Mouse (Mus musculus): ENCODE data around the gene Csf3. TPM values are rescaled to one million over a fixed set of nuclear protein-coding genes. Genes with fewer than 3 reads are reported as not detected.

Gene Csf3
- polyA plus RNA-seq, 1 experiment: not detected

- Histone ChIP-seq H3ac (ENCODE audit: control insufficient read depth, insufficient read length) (peak overlapping the region; percentile 79), H3K36me3 (ENCODE audit: control insufficient read depth, insufficient read depth) (no peaks in the 10 kb centered on the region), H3K4me3 (peak overlapping the region; percentile 66), H3K4me2 (ENCODE audit: low read depth) (peak overlapping the region; percentile 100), H3K79me2 (ENCODE audit: control insufficient read depth, insufficient read depth) (peaks cover 7% of the 10 kb centered on the region), H3K27me3 (ENCODE audit: control insufficient read depth, insufficient read depth, insufficient read length) (no peaks in the 10 kb centered on the region)
- TF ChIP-seq CEBPB (IDR thresholded peaks at IDR 0.05; ENCODE audit: insufficient read depth, poor library complexity, severe bottlenecking): no peak
- TF ChIP-seq TCF12 (IDR thresholded peaks at IDR 0.05; ENCODE audit: insufficient read depth, poor library complexity, severe bottlenecking): no peak
- TF ChIP-seq USF1 (IDR thresholded peaks at IDR 0.05; ENCODE audit: low read depth): no peak
- TF ChIP-seq MYOG (IDR thresholded peaks at IDR 0.05; ENCODE audit: control insufficient read depth in 1 of 3, insufficient read depth in 1 of 3, insufficient read length in 2 of 3, low read depth in 2 of 3): no peak
- peak in 1 of 3 experiments; percentile 10 for TF ChIP-seq MYOD1 (IDR thresholded peaks at IDR 0.05; ENCODE audit: control insufficient read depth in 1 of 3, insufficient read length in 2 of 3, low read depth in 2 of 3)
- no peak for TF ChIP-seq TCF3 (IDR thresholded peaks at IDR 0.05; ENCODE audit: insufficient read length, low read depth)
- no peak for TF ChIP-seq E2F4 (IDR thresholded peaks at IDR 0.05; ENCODE audit: insufficient read depth)
- TF ChIP-seq SRF (IDR thresholded peaks at IDR 0.05; ENCODE audit: control insufficient read depth, insufficient read length, low read depth): no peak
- TF ChIP-seq POLR2AphosphoS2 (IDR thresholded peaks at IDR 0.05; ENCODE audit: insufficient read length, low read depth): no peak
- no peak for TF ChIP-seq MAX (IDR thresholded peaks at IDR 0.05; ENCODE audit: low read depth)
- TF ChIP-seq POLR2A (IDR thresholded peaks at IDR 0.05; ENCODE audit: insufficient read length, low read depth): peak; percentile 52
- TF ChIP-seq REST (IDR thresholded peaks at IDR 0.05; ENCODE audit: insufficient read depth, insufficient read length): no peak
These were observed 40.7 kb downstream of the Csf3 start for GRCm38 (mm10) chr11:98741622-98742396.

- Histone ChIP-seq H3K27me3 (ENCODE audit: control insufficient read depth, insufficient read depth, insufficient read length) (no peaks in the 10 kb centered on the region), H3K36me3 (ENCODE audit: control insufficient read depth, insufficient read depth) (no peaks in the 10 kb centered on the region), H3K4me3 (peak overlapping the region; percentile 66), H3K4me2 (ENCODE audit: low read depth) (peak overlapping the region; percentile 76), H3K79me2 (ENCODE audit: control insufficient read depth, insufficient read depth) (peaks cover 7% of the 10 kb centered on the region), H3ac (ENCODE audit: control insufficient read depth, insufficient read length) (peak overlapping the region; percentile 79)
- TF ChIP-seq CEBPB (IDR thresholded peaks at IDR 0.05; ENCODE audit: insufficient read depth, poor library complexity, severe bottlenecking): no peak
- TF ChIP-seq POLR2AphosphoS2 (IDR thresholded peaks at IDR 0.05; ENCODE audit: insufficient read length, low read depth): no peak
- no peak for TF ChIP-seq E2F4 (IDR thresholded peaks at IDR 0.05; ENCODE audit: insufficient read depth)
- no peak for TF ChIP-seq MYOG (IDR thresholded peaks at IDR 0.05; ENCODE audit: control insufficient read depth in 1 of 3, insufficient read depth in 1 of 3, insufficient read length in 2 of 3, low read depth in 2 of 3)
- TF ChIP-seq POLR2A (IDR thresholded peaks at IDR 0.05; ENCODE audit: insufficient read length, low read depth): no peak
- no peak for TF ChIP-seq USF1 (IDR thresholded peaks at IDR 0.05; ENCODE audit: low read depth)
- TF ChIP-seq TCF12 (IDR thresholded peaks at IDR 0.05; ENCODE audit: insufficient read depth, poor library complexity, severe bottlenecking): no peak
- no peak for TF ChIP-seq TCF3 (IDR thresholded peaks at IDR 0.05; ENCODE audit: insufficient read length, low read depth)
- TF ChIP-seq SRF (IDR thresholded peaks at IDR 0.05; ENCODE audit: control insufficient read depth, insufficient read length, low read depth): no peak
- no peak for TF ChIP-seq MAX (IDR thresholded peaks at IDR 0.05; ENCODE audit: low read depth)
- TF ChIP-seq MYOD1 (IDR thresholded peaks at IDR 0.05; ENCODE audit: control insufficient read depth in 1 of 3, insufficient read length in 2 of 3, low read depth in 2 of 3): no peak
- TF ChIP-seq REST (IDR thresholded peaks at IDR 0.05; ENCODE audit: insufficient read depth, insufficient read length): no peak
These were observed 41.6 kb downstream of the Csf3 start for GRCm38 (mm10) chr11:98742397-98743291.

- Histone ChIP-seq H3ac (ENCODE audit: control insufficient read depth, insufficient read length) (no peak overlapping the region), H3K4me3 (peak overlapping the region; percentile 66), H3K79me2 (ENCODE audit: control insufficient read depth, insufficient read depth) (peaks cover 7% of the 10 kb centered on the region), H3K4me2 (ENCODE audit: low read depth) (peak overlapping the region; percentile 76), H3K36me3 (ENCODE audit: control insufficient read depth, insufficient read depth) (no peaks in the 10 kb centered on the region), H3K27me3 (ENCODE audit: control insufficient read depth, insufficient read depth, insufficient read length) (no peaks in the 10 kb centered on the region)
- TF ChIP-seq REST (IDR thresholded peaks at IDR 0.05; ENCODE audit: insufficient read depth, insufficient read length) (no peak), POLR2AphosphoS2 (IDR thresholded peaks at IDR 0.05; ENCODE audit: insufficient read length, low read depth) (no peak), MYOD1 (IDR thresholded peaks at IDR 0.05; ENCODE audit: control insufficient read depth in 1 of 3, insufficient read length in 2 of 3, low read depth in 2 of 3) (peak in 1 of 3 experiments; percentile 30), MYOG (IDR thresholded peaks at IDR 0.05; ENCODE audit: control insufficient read depth in 1 of 3, insufficient read depth in 1 of 3, insufficient read length in 2 of 3, low read depth in 2 of 3) (peak in 1 of 3 experiments; percentile 31), TCF3 (IDR thresholded peaks at IDR 0.05; ENCODE audit: insufficient read length, low read depth) (no peak)
These were observed 42.7 kb downstream of the Csf3 start for GRCm38 (mm10) chr11:98743655-98744345.

GRCm38 (mm10) chr11:98744456-98745019 lies 43.5 kb downstream of the Csf3 start:
- TF ChIP-seq CEBPB (IDR thresholded peaks at IDR 0.05; ENCODE audit: insufficient read depth, poor library complexity, severe bottlenecking) (no peak), MYOG (IDR thresholded peaks at IDR 0.05; ENCODE audit: control insufficient read depth in 1 of 3, insufficient read depth in 1 of 3, insufficient read length in 2 of 3, low read depth in 2 of 3) (no peak), USF1 (IDR thresholded peaks at IDR 0.05; ENCODE audit: low read depth) (no peak), MYOD1 (IDR thresholded peaks at IDR 0.05; ENCODE audit: control insufficient read depth in 1 of 3, insufficient read length in 2 of 3, low read depth in 2 of 3) (no peak), POLR2AphosphoS2 (IDR thresholded peaks at IDR 0.05; ENCODE audit: insufficient read length, low read depth) (no peak), SRF (IDR thresholded peaks at IDR 0.05; ENCODE audit: control insufficient read depth, insufficient read length, low read depth) (no peak), POLR2A (IDR thresholded peaks at IDR 0.05; ENCODE audit: insufficient read length, low read depth) (no peak), REST (IDR thresholded peaks at IDR 0.05; ENCODE audit: insufficient read depth, insufficient read length) (no peak)
- Histone ChIP-seq H3K79me2 (ENCODE audit: control insufficient read depth, insufficient read depth) (peaks cover 13% of the 10 kb centered on the region), H3K4me3 (no peak overlapping the region), H3ac (ENCODE audit: control insufficient read depth, insufficient read length) (no peak overlapping the region), H3K4me2 (ENCODE audit: low read depth) (peak overlapping the region; percentile 76), H3K27me3 (ENCODE audit: control insufficient read depth, insufficient read depth, insufficient read length) (no peaks in the 10 kb centered on the region), H3K36me3 (ENCODE audit: control insufficient read depth, insufficient read depth) (no peaks in the 10 kb centered on the region)
